Mouse (Mus musculus) gastrocnemius, postnatal 4 days (tissue): ENCODE data around the gene Olfr955. TPM values are rescaled to one million over a fixed set of nuclear protein-coding genes. Genes with fewer than 3 reads are reported as not detected.
A peak's percentile ranks its signal among the peaks of the same experiment; 100 is the strongest.

Experiments used
- DNase-seq, 2 experiments: peaks; one replicate each; pipeline ENCODE4 v3.0.0; 2021 to 2022; ENCODE audit warnings: low spot score in 2 of 2, mixed read lengths in 2 of 2
- long read RNA-seq, 2 experiments: library from polyadenylated mRNA; stranded (forward); transcript quantifications; one replicate each; pipeline ENCODE4 v2.0.0; 2021
- total RNA-seq, 2 experiments: library from RNA; stranded (reverse); gene quantifications; 2 replicates each; pipeline ENCODE4 v1.2.3; 2021

Olfr955 gene
- not detected for total RNA-seq
- long read RNA-seq, experiment 1 = 0 reads
- long read RNA-seq, experiment 2 = 0 reads

DNA sequence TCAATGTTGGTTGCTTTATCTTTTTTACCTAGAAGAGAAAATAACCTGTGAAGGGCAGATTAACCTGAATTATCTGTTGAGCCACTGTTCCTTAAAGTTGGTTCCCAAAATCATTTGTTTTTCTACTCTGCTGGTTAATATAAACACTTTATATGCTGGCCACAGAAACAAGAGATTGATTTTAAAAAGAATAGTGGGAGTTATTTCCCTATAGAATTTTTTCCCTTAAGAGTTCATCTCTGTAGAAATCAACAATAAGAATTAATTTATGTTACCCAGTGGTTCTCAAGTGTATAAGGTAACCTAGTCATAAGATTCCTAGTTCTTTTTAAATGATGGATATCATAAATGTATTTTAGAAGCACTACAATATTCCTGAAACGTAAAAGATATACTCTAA is at the start of gene Olfr955:
Gene Olfr955, minus strand, starts transcription at position 101 of the 400 bp plus-strand sequence.
- no peak for DNase-seq

DNA sequence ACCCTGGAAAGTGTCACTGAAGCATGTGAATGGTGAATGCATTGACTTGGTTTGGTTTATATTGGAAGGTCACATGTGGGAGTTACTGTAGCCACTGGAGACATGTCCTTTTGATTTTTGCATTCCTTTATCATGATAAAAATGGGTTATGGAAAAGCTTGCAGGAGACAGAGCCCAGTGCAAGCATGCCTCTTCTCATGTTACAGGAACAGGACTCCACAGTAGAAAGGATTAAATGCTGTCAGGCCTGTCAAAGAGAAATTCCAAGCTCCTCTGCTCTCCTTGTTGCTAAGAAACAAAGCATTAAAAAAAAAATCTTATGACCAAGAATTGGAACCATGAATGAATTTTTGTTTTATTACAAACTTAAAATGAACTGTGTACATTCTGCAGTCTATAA is 46.9 kb upstream of the Olfr955 start:
- DNase-seq = no peak

- no peak for DNase-seq
Measured at GRCm38 (mm10) chr9:39515531-39515930, 43.8 kb upstream of the Olfr955 start, which contains the start of gene Olfr957. TSS of gene Olfr957 (minus strand) at chr9:39515809.

DNA sequence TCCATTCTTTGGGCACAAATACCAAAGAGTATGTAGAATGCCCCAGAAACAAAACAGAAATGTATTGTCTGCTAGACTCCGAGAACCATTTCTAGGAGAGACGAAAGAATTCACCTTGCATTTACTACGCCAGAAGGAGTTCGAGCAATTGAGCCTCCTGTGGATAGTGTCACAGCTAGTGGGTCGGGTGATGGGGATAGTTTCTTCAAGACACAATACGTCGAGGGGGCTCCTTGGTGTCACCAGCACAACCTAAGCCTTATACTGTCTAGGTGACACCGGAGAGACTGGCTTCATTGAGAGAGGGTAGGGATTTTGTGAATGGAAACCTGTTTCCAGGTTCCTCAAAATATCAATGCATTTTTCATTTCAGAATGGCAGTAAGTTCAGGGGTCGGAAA is 37.7 kb upstream of the Olfr955 start:
- DNase-seq = no peak

DNA sequence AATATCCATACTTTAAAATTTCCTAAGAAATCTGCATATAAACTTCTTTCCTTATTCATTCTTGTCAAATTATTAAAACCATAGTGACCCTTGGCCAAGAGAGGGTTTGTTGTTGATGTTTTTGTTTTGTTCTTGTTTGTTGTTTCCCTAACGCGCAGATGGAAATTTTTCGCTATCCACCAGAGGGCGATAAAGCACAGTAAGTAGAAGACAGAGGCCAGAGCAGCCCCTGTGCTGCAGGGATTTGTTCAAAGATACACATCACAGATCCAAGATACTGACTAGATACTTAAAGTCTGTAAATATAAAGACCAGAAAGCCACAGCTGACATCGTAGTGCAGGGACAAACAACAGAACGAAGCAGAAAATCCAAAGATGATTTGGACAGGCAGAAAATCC is 37.3 kb upstream of the Olfr955 start:
- DNase-seq = peak; percentile 17 to 57

GRCm38 (mm10) chr9:39493895-39494294 is 22.2 kb upstream of the Olfr955 start, which contains the start of gene Olfr44:
TSS of gene Olfr44 (minus strand) at chr9:39493995.
- DNase-seq = no peak

DNA sequence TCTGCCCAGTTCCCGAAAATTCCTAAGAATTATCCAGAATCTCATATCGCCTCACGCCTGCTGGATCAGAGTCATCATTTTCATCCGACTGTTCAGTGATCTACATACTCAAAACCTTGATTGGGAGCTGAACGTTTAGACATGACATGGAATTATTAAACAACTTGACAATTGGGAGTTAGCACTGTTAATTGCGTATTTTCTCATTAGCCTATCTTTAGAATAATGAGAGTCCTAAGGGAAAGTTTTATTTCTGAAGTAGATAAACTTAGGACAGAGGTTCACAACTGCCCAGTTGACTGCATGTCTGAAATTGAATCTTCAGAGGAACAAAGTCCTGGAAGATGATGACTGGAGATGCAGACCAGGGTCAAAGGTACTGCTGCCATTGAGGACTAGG is 15.3 kb downstream of the Olfr955 start, which contains the start of gene Olfr954:
Gene Olfr954, plus strand, starts transcription at position 301 of the 400 bp plus-strand sequence.
- no peak for DNase-seq

GRCm38 (mm10) chr9:39427048-39427447 is 44.7 kb downstream of the Olfr955 start, which contains the start of gene Olfr952:
TSS of gene Olfr952 (minus strand) at chr9:39427148.
- no peak for DNase-seq

Other genes with a start within 250 kb of the Olfr955 start
- not detected for gene Olfr1537, start 221.9 kb downstream of the Olfr955 start, total RNA-seq
- gene Olfr945, start 195.1 kb downstream of the Olfr955 start, total RNA-seq = not detected
- gene Olfr948, start 145.9 kb downstream of the Olfr955 start, total RNA-seq = not detected
- not detected for gene Olfr951, start 84.5 kb downstream of the Olfr955 start, total RNA-seq
- gene Olfr952, start 44.8 kb downstream of the Olfr955 start, total RNA-seq = not detected
- gene Olfr954, start 15.2 kb downstream of the Olfr955 start, total RNA-seq = not detected
- not detected for gene Olfr44, start 22.1 kb upstream of the Olfr955 start, total RNA-seq
- gene Olfr957, start 43.9 kb upstream of the Olfr955 start, total RNA-seq = not detected
- not detected for gene Olfr958, start 82.1 kb upstream of the Olfr955 start, total RNA-seq
- not detected for gene Olfr959, start 103.6 kb upstream of the Olfr955 start, total RNA-seq
- 100 to 1,000 TPM; 370 to 452 TPM for gene AW551984, start 132.5 kb upstream of the Olfr955 start, total RNA-seq
- not detected for gene Olfr148, start 138.7 kb upstream of the Olfr955 start, total RNA-seq
- gene Olfr960, start 149.4 kb upstream of the Olfr955 start, total RNA-seq = not detected
- gene Olfr961, start 173.1 kb upstream of the Olfr955 start, total RNA-seq = not detected
- gene Olfr963, start 195.3 kb upstream of the Olfr955 start, total RNA-seq = not detected
- not detected for gene Olfr149, start 235.2 kb upstream of the Olfr955 start, total RNA-seq
- not detected for gene Olfr965, start 239.4 kb upstream of the Olfr955 start, total RNA-seq